Mouse (Mus musculus) midbrain, embryonic 12.5 days (tissue): Measurements from ENCODE around the gene Cdh15. TPM values are rescaled to one million over a fixed set of nuclear protein-coding genes. Genes with fewer than 3 reads are reported as not detected.

ENCODE experiments used
- ATAC-seq: fragments of 200-750 bp; cut with Nextera tagmentation; 2 replicates; pipeline ENCODE4 v1.8.0; 2017; ENCODE audit warnings: low read depth, moderate TSS enrichment, moderate library complexity; ENCODE audit not compliant: low FRiP score
- H3K27ac ChIP-seq: fragments of 300-500 bp; sonication (generic); replicated peaks from 2 replicates; pipeline ENCODE4 v1.5.1; 2016; ENCODE audit warnings: mild to moderate bottlenecking
- H3K27me3 ChIP-seq: fragments of 300-500 bp; sonication (generic); 2 replicates; pipeline ENCODE4 v1.6.1; 2016; ENCODE audit warnings: mild to moderate bottlenecking
- H3K36me3 ChIP-seq: fragments of 300-500 bp; sonication (generic); 2 replicates; pipeline ENCODE4 v1.6.1; 2016
- H3K4me1 ChIP-seq: fragments of 300-500 bp; sonication (generic); 2 replicates; pipeline ENCODE4 v1.6.1; 2016
- H3K4me2 ChIP-seq: fragments of 300-500 bp; sonication (generic); replicated peaks from 2 replicates; pipeline ENCODE4 v1.6.1; 2016; ENCODE audit warnings: mild to moderate bottlenecking, moderate library complexity
- H3K4me3 ChIP-seq: fragments of 300-500 bp; sonication (generic); 2 replicates; pipeline ENCODE4 v1.5.1; 2016; ENCODE audit warnings: mild to moderate bottlenecking
- H3K9ac ChIP-seq: fragments of 300-500 bp; sonication (generic); replicated peaks from 2 replicates; pipeline ENCODE4 v1.6.1; 2016; ENCODE audit warnings: mild to moderate bottlenecking, moderate library complexity
- H3K9me3 ChIP-seq: fragments of 300-500 bp; sonication (generic); 2 replicates; pipeline ENCODE4 v1.6.1; 2016; ENCODE audit warnings: mild to moderate bottlenecking
- WGBS: fragments of 180-500 bp; shearing (Covaris S2); methylation state at CpG from one replicate; pipeline ENCODE4 v1.1.7; 2016; 5-methylcytosine and 5-hydroxymethylcytosine counted together
- polyA plus RNA-seq: library from polyadenylated mRNA; unstranded; fragments of >200 nt; fragmentation: Nextera tagmentation; extraction: Ambion mirVana; gene quantifications from 2 replicates; pipeline ENCODE4 v1.2.1, GENCODE M21; 2016

Gene Cdh15
- polyA plus RNA-seq, 1 experiment from 2014 or later: 0.43 TPM

DNA sequence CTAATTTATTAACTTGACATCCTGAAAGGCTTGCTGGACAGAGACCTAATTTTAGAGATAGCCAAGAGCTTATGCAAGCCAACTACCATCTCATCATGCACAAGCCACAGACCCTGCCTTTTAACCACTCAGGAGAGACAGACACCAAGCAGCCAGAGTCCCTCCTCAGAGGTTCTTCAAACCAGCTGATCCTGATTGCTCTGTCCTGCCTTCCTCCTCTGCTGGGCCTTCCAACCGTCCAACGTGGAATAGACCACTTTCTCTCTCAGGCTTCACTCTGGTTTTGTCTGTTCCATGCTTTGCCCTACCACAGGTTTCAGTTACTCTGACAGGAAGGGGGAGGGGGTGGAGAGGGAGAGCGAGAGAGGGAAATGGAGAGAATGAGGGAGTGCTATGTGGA lies 69.0 kb downstream of the Cdh15 start:
- no peak overlapping the region for H3K4me2 ChIP-seq
- H3K27me3 ChIP-seq: no peaks in the 10 kb centered on the region
- no peaks in the 10 kb centered on the region for H3K9me3 ChIP-seq
- no peak overlapping the region for H3K4me3 ChIP-seq
- ATAC-seq: no peak
- no peak overlapping the region for H3K9ac ChIP-seq
- H3K27ac ChIP-seq: no peak overlapping the region
- H3K4me1 ChIP-seq: peaks cover 18% of the 10 kb centered on the region
- 82% methylated on average over 3 of the region's 3 CpGs for WGBS
- peaks cover 35% of the 10 kb centered on the region; the same call in 1 of the 2 replicates for H3K36me3 ChIP-seq

Other genes with a start within 250 kb of the Cdh15 start
- 4.9 and 5.7 TPM in 2 replicates for gene Galns, start 236.5 kb upstream of the Cdh15 start, polyA plus RNA-seq
- gene Trappc2l, start 236.3 kb upstream of the Cdh15 start, polyA plus RNA-seq: 50.4 and 57.5 TPM in 2 replicates
- gene Pabpn1l, start 225.2 kb upstream of the Cdh15 start, polyA plus RNA-seq: not detected in 2 replicates
- 12.9 and 14.5 TPM in 2 replicates for gene Cbfa2t3, start 148.9 kb upstream of the Cdh15 start, polyA plus RNA-seq
- 16.9 and 17.3 TPM in 2 replicates for gene Acsf3, start 72.5 kb upstream of the Cdh15 start, polyA plus RNA-seq
- 64.9 and 66.5 TPM in 2 replicates for gene Ankrd11, start 194.3 kb downstream of the Cdh15 start, polyA plus RNA-seq
- 58.7 and 67.9 TPM in 2 replicates for gene Spg7, start 215.0 kb downstream of the Cdh15 start, polyA plus RNA-seq